Mouse (Mus musculus) thymus, postnatal 36 days (tissue): ENCODE results near the gene Ccdc155.

Experiments used
- DNase-seq, 2 experiments: peaks; one replicate each; pipeline ENCODE4 v3.0.0; 2022; ENCODE audit warnings: mixed read lengths in 2 of 2

Ccdc155 gene

GRCm38 (mm10) chr7:45204380-45205143 lies at the start of gene Ccdc155:
Gene Ccdc155 (minus strand): TSS chr7:45204892.
- DNase-seq = peak; percentile 90 to 95

- DNase-seq = no peak
These were observed 49.1 kb upstream of the Ccdc155 start for GRCm38 (mm10) chr7:45253806-45254205.

GRCm38 (mm10) chr7:45247666-45248065 lies 43.0 kb upstream of the Ccdc155 start:
- DNase-seq = no peak

GRCm38 (mm10) chr7:45241389-45241749 lies 36.7 kb upstream of the Ccdc155 start:
- DNase-seq = no peak

- DNase-seq = peak in 1 of 2 experiments; percentile 18
These were observed 36.1 kb upstream of the Ccdc155 start, which contains the start of gene Slc6a16 for GRCm38 (mm10) chr7:45240633-45241388. Gene Slc6a16 (plus strand): TSS chr7:45241085.

GRCm38 (mm10) chr7:45240109-45240508 lies 35.4 kb upstream of the Ccdc155 start:
- no peak for DNase-seq

- DNase-seq = peak; percentile 82
These were observed 34.2 kb upstream of the Ccdc155 start, which contains the start of gene Cd37 for GRCm38 (mm10) chr7:45238723-45239496. Gene Cd37 (minus strand): TSS chr7:45239115.

GRCm38 (mm10) chr7:45237747-45238699 lies 33.3 kb upstream of the Ccdc155 start:
- DNase-seq = peak in 1 of 2 experiments; percentile 11

- DNase-seq = no peak
These were observed 31.0 kb upstream of the Ccdc155 start for GRCm38 (mm10) chr7:45235656-45236180.

GRCm38 (mm10) chr7:45234922-45235571 lies 30.4 kb upstream of the Ccdc155 start:
- no peak for DNase-seq

GRCm38 (mm10) chr7:45234333-45234841 lies 29.7 kb upstream of the Ccdc155 start:
- DNase-seq = no peak

- DNase-seq = no peak
These were observed 29.1 kb upstream of the Ccdc155 start for GRCm38 (mm10) chr7:45233580-45234332.

- DNase-seq = no peak
These were observed 28.2 kb upstream of the Ccdc155 start for GRCm38 (mm10) chr7:45232716-45233465.

GRCm38 (mm10) chr7:45231941-45232340 lies 27.2 kb upstream of the Ccdc155 start:
- DNase-seq = no peak

- DNase-seq = no peak
These were observed 26.5 kb upstream of the Ccdc155 start for GRCm38 (mm10) chr7:45231192-45231591.

GRCm38 (mm10) chr7:45229459-45230203 lies 24.9 kb upstream of the Ccdc155 start:
- DNase-seq = no peak

- no peak for DNase-seq
These were observed 24.4 kb upstream of the Ccdc155 start for GRCm38 (mm10) chr7:45229046-45229445.

- DNase-seq = no peak
These were observed 23.9 kb upstream of the Ccdc155 start for GRCm38 (mm10) chr7:45228548-45228947.

- DNase-seq = no peak
These were observed 21.7 kb upstream of the Ccdc155 start for GRCm38 (mm10) chr7:45226421-45226820.
